Mouse (Mus musculus) gastrocnemius, postnatal 10 days (tissue): ENCODE results near the gene Trank1. TPM values are rescaled to one million over a fixed set of nuclear protein-coding genes. Genes with fewer than 3 reads are reported as not detected.

Experiments
- DNase-seq: peaks from one replicate; pipeline ENCODE4 v3.0.0; 2021; ENCODE audit warnings: mixed read lengths
- total RNA-seq, 2 experiments: library from RNA; stranded (reverse); gene quantifications; 2 replicates each; pipeline ENCODE4 v1.2.3; 2021

Gene Trank1
- total RNA-seq, 2 experiments from 2014 or later, result 0.49 to 0.52 TPM

DNA sequence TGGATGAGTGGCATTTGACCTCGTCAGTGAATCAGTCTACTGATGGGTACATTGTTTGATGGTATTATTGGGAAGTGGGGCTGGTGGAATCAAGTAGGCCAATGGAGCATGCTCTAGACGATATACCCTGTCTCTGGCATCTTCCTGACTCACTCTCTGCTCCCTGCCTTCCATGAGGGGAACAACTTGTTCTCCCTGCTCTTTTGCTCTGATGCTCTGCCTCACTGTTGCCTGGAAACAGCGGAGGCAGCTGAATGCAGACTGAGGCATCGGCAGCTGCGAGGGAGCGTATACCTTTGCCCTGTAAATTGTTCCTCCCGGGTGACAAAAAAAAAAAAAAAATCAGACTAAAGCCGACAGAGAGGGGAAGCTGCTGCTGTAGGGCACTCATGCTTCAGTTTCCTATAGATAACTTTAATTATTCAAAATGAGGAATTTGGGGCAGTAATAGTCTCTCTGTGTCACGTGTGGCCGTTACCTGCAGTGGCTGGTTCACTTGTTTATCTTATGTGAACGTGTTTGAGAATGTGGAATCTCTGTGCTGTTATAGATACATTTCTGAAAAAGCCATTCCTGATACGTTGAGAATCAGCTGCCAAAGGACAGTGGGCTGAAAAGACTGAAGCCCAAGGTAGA, 9.2 kb upstream of the Trank1 start:
- no peak for DNase-seq

DNA sequence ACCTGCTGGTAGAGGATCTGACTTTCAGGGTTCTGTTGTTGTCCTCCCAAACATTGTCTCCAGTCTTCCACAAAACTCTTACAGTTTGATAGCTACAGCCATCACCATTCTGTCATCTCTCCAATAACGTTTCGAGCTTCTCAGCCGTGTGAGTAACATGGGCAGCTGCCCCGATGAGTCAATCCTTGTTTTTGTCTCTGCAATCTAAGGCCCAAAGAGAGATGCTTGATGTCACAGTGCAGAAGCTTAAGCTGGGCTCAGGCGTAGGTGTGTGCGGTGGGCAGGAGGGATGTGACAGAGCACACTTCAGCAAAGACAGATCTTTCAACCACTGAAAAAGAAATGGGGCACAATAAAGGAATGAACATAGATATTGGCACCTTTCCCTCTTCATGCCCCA, 7.5 kb upstream of the Trank1 start:
- DNase-seq, result no peak

DNA sequence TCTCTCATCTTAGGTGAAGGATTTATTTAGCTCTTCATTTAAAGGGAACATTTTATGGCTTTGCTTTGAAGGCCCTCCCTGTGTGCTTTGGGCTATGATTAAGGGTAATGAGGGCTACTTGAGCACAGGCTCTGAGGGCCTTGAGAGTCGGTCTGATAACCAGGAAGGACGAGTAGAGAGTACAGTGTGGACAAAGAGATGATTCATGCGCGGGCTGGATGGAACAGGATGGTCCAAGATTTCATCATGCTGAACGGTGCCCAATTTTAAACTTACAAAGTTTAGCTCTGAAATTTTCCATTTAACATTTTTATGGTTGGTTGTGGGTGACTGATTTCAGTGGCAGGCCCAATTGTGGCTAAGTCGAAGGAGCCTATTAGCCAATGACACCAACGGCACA, 5.4 kb upstream of the Trank1 start:
- DNase-seq, result no peak

DNA sequence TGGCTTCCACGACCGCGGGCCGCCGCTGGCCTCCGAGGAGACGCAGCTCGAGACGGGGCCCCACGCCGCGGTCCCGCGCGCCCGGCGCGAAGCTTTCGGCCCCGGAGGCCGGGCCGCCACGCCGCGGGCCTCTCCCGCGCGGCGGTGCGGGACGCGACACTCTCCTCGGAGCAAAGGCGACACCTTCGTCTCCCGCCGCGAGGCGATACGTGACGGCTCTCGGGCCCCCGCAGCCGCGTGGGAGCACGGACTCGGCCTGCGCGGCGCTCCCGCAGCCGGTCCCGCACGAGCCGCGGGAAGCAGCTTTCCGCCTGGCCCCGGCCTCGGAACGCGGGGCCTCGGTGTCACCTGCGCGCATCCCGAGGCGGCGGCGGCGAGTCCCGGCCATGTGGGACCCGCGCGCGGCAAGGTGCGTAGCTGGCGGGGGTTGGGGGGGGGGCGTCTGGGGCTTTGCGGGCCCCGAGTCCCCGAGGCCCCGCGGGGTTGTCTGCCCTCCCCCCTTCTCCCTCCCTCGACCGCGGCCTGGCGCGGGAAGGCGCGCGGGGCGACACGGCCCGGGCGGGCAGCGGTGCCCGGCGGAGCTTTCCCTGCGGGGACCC, 403 bp downstream of the Trank1 start:
- DNase-seq, result peak; percentile 12

DNA sequence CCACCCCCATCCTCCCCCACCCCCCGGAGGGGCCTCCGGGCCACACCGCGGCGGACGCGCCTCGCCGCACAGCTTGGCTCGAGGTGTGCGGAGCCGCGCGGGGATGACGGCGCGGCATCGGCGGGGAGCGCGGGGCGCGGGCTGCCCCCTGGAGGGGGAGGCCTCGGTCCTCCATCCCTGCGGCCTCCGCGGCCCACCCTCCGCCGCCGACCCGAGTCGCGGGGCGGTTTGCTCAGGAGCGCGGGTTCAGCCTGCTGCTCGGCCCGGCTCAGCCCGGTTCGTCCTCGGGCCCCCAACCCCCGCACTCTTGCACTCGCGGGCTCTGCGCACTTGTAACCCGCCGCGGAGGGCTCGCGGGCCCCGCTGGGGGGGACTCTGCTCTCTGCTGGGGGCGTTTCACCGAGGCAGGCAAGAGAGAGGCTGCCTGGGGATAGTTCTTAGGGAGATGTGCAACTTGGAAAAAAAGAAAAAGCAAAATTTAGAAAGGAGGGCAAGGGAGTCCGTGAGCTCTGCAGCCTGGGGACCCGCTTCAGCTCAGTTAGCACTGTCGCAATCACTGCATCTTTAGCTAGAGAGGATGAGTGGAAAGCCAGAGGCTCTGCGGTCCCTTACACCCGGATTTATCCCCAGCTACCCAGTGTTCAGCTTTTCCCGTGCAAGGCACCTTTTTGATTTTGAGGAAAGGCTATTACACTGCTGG, 1.1 kb downstream of the Trank1 start:
- peak; percentile 9 for DNase-seq

DNA sequence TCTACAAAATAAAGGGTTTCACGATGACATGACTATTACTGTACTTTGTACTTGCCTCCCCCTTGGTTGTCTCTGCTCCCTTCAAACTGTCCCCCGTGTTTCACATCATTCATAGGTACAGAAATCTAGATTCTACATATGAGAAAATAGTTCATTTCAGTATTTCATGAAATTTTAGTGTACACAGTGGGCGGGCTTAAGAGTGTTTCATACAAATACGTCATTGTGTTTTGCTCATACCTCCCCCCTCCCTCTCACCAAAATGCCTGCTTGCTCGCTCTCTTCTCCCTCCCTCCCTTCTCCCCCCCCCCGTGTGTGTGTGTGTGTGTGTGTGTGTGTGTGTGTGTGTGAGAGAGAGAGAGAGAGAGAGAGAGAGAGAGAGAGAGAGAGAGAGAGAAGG, 1.8 kb downstream of the Trank1 start:
- DNase-seq, result no peak

DNA sequence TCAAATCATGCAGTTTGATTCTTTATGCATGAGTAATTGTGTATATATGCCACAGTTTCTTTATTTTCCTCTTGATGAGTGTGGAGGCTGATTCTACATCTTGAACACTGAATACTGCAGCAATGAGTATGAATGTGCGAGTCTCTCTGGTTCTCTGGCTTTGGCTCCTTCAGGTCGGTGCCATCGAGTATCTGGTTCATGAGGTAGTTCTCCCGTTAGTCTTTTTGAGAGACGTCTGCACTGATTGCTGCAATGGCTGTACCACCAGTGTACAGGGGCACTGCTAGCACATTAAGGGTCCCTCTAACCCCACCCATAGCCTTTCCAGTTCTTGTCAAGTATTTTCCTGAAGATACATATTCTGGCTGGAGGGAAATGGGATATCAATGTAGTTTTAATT, 2.3 kb downstream of the Trank1 start:
- no peak for DNase-seq

DNA sequence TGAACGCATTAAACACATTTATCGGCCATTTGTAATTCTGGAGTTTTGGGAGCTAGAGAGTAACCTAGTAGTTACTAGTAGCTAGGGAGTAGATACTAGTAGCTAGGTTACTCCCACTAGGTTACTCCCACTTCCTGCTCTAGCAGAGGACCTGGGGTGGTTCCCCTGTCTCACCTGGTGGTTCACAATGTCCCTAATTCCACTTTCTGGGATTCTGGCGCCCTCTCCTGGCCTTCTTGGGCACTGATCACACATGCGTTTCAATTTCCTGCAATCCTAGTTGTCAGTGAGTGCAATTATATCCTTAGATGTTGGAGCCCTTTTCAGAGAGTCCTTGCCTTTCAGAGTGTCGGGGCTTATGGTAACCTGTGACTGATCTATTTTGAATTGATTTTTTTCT, 2.7 kb downstream of the Trank1 start:
- peak; percentile 44 for DNase-seq

DNA sequence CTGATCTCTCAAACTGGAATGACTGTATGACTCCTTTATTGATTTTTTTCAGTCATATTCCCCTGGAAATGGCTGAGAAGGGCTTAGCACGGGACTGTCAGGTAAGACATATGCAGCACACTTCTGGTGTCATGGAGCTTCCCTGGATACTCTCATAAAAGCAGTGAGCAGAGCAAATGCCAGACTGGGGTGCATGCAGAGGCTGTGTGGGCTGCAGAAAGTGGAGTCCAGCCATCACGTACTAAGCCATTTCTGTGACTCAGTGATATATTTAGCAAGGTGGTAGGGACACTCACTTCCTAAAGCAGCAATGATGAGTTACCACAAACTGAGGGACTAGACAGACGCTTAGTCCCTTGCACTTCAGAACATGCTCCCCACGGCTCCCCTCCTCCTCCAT, 9.4 kb downstream of the Trank1 start:
- DNase-seq, result no peak

DNA sequence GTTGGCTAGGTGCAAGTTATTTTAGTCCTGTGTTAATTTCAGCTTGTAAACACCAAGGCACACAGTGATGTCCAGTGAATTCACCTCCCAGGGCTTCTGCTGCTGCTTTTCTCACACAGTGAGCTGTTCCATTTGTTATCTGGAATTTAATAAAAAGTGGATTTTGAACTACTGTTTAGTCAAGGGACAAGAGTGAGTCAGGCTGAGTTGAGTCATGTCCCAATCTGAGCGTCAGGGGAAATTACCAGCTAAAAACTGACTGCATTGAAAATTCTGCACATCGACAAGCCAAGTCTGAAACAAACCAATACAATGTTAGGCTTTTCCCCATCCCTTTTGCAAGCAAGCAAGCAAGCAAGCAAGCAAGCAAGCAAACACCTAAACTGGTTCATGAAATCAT, 13.3 kb downstream of the Trank1 start:
- DNase-seq, result no peak

DNA sequence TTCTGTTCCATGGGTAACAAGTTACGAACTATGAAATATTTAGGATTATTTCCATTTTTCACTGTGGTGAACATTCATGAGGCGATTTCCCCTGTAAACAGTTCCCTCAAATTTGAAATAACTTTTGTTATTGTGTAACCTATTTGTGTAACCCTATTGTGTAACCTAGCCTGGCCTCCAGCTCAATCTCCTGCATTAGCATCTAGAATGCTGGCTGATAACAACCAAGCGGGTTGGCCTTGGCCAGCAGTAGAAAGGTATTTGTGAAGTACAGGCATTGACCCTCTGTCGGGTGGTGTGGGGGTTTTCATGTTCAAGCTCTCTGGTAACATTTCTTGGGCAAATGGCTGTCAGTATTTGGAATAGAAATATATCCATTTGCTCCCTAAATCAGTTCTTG, 18.3 kb downstream of the Trank1 start:
- no peak for DNase-seq

DNA sequence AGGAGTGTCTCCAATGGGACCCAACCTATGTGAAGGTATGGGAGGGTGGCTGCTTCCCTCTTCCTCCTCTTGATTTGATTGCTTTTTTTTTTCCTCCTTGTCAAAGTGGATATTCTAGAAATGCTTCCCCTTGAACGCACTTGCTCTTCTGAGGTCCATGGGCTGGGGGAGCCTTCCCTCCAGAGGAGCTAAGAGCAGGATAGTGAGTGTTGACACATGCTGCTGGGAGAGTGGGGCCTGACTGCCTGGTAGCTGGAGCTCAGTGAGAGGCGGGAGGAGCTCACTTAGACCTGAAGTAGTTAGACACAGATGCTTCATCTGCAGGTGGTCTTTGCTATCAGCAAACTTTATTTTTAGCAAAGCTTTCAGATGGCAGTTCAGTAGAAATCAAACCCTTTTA, 22.3 kb downstream of the Trank1 start:
- DNase-seq, result no peak

DNA sequence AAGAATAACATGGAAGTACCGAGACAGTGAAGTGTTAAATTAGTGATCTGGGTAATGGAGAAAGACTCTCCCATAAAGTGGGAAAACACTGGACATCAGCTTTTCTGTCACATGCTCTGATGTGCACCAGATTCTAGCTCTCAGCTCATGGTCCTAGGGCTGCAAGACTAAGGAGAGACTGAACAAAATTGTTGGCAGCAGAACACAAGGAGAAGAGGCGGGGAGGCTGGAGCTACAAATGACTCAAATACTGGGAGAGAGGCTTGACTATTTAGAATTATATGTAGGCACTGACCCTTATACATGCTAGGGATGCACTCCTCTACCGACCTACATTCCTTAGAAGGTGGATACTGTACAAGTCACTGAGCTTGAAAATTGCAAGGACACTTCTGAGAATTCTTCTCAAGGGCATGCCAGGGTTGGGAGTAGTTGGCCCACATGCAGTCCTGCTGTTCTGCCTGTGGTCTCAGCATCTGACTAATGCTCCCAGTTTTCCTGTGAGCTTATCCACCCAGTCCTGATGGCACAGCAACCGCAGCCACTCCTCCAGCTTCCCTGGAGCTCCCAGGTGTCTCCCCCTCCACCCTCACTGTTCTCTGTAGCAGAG, 23.1 kb downstream of the Trank1 start:
- DNase-seq, result no peak

DNA sequence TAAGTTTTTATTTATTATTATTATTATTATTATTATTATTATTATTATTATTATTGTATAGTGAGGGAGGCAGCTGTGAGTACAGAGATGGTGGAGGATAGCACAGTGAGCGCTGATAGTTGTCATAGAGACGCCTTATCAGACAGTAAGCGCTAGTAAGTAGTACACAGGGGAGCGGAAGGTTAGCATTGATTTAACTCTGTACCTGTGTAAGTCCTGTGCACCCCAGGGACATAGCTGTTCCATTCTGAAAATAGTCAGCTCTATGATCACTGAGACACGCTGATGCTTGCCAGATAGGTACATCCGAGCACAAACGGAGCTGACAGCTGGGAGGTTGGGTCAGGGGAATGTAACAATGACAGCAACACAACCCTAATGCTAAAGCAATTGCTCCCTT, 39.7 kb downstream of the Trank1 start:
- no peak for DNase-seq

DNA sequence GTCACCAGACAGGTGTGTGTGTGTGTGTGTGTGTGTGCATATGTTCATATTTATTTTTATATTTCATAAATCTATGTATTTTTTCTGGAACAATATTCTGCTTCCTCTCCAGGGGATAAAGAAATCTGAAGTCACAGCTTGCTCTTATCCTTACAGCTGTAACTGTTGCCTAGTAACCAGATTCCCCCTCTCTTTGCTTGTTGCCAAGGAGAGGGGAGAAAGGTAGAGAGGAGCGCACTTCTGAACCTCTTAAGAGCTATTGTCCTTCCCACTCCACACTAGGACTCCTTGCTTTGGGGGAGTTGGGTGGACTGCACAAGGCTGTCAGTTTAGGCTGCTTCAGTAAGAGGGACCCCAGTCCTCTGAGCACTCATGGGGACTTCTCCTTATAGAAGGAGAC, 40.1 kb downstream of the Trank1 start:
- DNase-seq, result no peak

DNA sequence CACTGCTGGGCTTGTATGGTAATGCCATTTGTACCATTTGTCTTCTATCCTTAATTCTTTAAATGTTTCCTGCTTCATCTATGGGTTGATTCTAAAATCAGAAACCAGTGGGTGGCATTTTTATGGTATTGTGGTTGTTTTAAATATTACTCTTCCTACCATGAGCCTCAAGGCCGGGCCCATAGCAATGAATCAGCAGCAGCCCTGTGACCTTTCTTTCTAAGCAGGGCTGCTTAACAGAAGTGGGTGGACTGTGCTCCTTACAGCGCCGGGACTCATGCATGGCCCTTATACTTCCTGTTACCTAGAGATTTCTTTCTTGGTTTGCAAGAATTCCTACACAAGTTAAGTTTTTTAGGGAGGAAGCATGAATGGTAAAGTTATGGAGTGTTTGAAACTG, 41.1 kb downstream of the Trank1 start:
- DNase-seq, result no peak

DNA sequence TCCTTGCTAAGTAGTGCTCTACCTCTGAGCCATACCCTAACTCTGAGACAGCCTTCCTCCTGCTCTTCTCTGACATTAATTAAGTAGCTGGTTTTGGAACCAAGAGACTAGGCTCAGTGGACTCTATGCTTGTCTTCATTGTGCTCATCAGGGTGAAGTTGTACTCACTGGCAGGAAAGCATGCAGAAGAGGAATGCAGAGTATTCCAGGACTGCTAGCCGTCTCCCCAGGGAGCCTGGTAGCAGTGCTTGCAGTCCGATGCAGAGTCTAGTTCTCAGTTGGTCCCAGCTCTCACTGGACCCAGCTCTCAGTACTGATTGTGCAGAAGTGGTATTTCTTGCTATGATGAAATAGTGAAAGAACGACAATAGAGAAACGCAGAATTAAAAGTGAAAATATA, 43.5 kb downstream of the Trank1 start:
- DNase-seq, result no peak

DNA sequence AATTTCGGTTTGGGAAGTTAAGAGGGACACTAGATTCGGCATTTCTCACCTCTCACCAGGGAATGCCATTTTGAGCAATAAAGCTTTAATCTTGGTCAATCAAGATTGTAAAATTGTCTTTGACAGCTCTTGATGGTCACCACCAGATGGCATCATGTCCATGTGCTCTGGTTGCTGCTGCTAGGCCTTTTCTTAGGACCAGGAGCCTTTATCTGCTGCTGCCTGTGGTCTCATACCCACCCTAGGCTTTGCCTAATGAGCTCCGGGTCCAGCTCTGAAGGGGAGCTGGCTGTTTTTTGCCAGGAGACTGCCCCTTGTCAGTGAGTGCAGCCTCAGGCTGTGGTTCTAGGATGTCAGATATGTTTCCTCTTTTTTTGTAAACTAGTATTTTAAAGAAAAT, 44.8 kb downstream of the Trank1 start:
- DNase-seq, result no peak

DNA sequence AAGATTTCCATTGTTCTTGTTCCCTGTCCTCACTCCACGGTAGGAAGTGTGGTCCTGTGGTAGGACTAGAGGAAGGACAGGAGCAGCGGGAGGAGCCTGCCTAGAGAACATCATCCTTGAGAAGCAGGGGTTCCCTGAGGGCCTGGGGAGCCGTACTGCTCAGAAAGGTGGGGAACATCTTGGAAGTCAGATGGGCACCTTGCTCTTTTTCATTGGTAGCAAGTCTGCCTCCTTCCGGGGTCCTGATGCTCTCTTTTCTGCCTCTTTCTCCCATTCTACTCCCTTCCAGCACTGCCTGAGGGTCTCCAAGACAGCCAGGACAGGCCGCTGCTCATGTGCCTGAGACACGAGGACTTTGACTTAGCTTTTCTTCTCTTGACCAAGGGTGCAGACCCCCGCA, 52.1 kb downstream of the Trank1 start:
- no peak for DNase-seq

DNA sequence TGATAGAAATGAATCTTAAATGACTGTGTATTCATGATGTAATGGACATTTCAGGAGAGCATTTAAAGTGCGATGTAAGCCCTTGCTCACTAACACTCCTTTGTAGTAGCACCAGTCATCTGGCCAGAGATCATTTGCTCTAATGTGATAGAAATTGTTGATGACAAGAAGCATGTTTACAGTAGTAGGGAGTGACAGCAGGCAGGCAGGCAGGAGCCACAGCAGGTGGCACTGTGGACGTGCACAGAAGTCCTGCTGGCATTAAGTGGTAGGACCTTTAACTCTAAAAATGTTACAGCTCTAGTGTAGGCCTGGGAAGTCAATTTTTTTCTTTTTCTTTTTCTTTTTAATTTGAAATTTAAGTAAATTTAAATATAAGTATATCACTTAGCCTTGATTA, 56.2 kb downstream of the Trank1 start:
- DNase-seq, result no peak

DNA sequence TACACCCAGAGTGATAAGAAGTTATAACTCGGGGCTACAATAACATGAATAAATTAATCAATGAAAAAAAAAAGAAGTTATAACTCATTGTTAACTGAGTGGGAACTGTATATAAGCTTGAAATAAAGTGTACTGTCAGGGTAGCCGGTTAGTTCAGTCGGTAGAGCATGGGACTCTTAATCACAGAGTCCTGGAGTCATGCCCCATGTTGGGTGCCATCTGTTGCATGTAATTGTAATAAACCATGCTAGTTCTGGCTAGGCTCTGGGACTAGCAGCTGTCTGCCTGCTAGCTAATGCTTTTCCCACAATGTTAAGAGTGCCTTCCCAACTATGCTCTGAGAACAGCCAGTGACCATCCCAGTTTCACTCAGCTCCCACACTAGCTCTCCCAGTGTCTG, 60.5 kb downstream of the Trank1 start:
- no peak for DNase-seq

DNA sequence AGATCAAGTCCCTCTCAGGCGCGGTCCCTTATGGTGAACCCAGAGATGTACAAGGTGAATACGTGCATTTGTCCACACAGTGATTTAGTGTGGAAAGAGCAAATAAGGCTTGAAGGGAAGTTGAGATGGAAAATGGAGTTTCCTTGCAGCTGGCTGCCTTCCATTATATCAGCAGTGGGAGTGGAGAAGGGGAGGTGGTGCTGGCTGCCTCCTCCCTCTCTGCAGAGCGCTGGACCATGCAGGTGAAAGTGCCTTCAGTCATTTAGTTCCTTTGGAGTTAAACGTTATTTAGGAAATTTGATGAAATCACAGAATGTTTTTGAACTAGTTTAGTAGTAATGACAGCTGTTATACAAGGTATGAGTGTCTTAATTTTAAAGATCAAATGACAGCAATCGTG, 66.3 kb downstream of the Trank1 start:
- no peak for DNase-seq
